Mouse (Mus musculus): ENCODE measurements around the gene Slc50a1. TPM values are rescaled to one million over a fixed set of nuclear protein-coding genes. Genes with fewer than 3 reads are reported as not detected.

The Slc50a1 gene
- polyA plus RNA-seq, 1 experiment from 2014 or later: 36.2 TPM

DNA sequence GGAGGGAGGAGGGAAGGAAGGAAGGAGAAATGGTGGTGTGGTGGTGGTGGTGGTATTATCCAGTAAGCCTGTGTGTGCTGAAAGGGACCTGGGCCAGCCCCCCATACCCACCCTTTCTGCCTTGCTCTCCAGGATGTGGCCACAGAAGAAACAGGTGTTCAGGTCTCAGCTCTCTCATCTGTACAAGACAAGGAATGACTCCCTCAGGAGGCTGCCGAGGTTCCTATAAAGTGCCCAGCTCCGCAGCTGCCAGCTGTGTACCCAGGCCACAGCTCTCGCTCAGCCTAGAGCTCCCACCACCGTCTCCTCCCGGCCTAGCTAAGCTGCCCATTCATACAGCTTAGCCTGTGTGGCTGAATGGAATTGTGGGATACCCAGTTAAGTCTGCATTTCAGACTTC, 21.9 kb upstream of the Slc50a1 start:
- WGBS: 75% methylated on average over 5 of the region's 5 CpGs
- H3K27me3 ChIP-seq: no peaks in the 10 kb centered on the region
- no peak overlapping the region for H3K27ac ChIP-seq (replicated peaks)
- no peak overlapping the region for H3K4me2 ChIP-seq
- no peak overlapping the region for H3K9ac ChIP-seq
- no peaks in the 10 kb centered on the region for H3K36me3 ChIP-seq
- no peaks in the 10 kb centered on the region for H3K4me1 ChIP-seq (replicated peaks)
- no peaks in the 10 kb centered on the region for H3K9me3 ChIP-seq
- H3K4me3 ChIP-seq: no peak overlapping the region
- no peak for ATAC-seq (ENCODE audit: low FRiP score, low read depth)

DNA sequence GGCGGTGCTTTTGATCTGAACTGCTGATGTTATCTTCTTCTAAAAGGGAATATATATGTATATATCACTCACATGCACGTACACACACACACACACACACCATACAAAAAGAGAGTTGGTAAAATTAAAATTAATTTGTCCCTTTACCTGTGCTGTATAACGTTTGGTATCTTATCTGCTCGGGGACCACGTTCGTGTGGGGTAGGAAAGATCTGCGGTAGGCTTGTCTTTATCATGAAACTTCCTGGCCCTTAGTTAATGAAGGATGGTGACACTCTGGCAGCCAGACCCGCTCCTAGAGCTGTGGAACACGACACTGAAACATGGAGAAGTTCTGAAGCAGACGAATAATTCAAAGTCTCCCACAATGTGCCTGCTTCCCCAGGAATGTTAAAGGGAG, 21.5 kb upstream of the Slc50a1 start:
- H3K4me2 ChIP-seq: no peak overlapping the region
- WGBS: 79% methylated on average over 10 of the region's 10 CpGs
- no peak overlapping the region for H3K4me3 ChIP-seq
- no peaks in the 10 kb centered on the region for H3K4me1 ChIP-seq (replicated peaks)
- no peak for ATAC-seq (ENCODE audit: low FRiP score, low read depth)
- H3K9ac ChIP-seq: no peak overlapping the region
- H3K9me3 ChIP-seq: no peaks in the 10 kb centered on the region
- H3K36me3 ChIP-seq: no peaks in the 10 kb centered on the region
- no peak overlapping the region for H3K27ac ChIP-seq (replicated peaks)
- H3K27me3 ChIP-seq: no peaks in the 10 kb centered on the region

DNA sequence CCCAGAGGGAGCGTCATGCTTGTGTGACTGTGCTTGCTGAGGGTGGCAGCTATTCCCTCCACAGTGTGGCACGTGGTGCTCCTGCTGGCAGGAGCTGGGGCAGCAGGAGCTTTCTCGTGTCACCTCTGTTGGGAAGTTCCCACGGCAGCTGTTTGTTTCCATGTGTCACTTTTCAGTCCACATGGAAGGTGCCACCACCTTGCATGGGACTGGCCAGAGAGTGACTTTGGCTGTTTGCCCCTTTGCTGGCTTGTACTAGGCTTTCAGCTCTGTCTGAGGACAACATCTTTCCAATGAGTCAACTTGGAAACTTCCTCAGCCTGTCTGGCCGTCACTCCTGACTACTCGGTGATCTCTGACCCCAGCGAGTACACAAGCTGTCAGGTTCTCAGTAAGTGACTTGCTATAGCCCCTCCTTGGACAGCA, 18.1 kb upstream of the Slc50a1 start:
- Histone ChIP-seq H3K4me3 (no peak overlapping the region), H3K36me3 (no peaks in the 10 kb centered on the region), H3K4me1 (replicated peaks) (no peaks in the 10 kb centered on the region), H3K4me2 (no peak overlapping the region), H3K9ac (no peak overlapping the region), H3K27me3 (no peaks in the 10 kb centered on the region), H3K27ac (replicated peaks) (no peak overlapping the region), H3K9me3 (no peaks in the 10 kb centered on the region)
- 47% methylated on average over 7 of the region's 7 CpGs for WGBS
- no peak for ATAC-seq (ENCODE audit: low FRiP score, low read depth)

DNA sequence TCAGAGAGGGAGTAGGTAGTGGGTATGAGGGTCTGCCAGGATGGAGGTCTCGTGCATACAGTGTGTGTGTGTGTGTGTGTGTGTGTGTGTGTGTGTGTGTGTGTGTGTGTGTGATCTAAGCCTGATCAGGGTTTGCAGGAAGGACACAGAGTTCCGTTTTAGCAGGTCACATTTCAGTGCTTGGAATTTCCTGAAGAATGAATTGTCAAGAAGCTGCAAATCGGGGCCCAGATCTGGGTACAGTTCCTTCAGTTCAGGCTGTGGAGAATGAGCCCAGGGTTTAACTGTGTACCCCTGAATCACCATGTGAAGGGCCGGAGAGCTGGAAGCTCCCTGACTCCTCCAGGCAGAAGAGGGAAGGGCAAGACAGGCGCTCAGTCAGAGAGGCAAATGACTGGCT, 16.9 kb upstream of the Slc50a1 start:
- Histone ChIP-seq H3K9ac (no peak overlapping the region), H3K4me1 (replicated peaks) (peaks cover 2% of the 10 kb centered on the region; the same call in 1 of the 2 replicates), H3K36me3 (no peaks in the 10 kb centered on the region), H3K27me3 (peaks cover 2% of the 10 kb centered on the region; the same call in 1 of the 2 replicates), H3K27ac (replicated peaks) (no peak overlapping the region), H3K4me2 (no peak overlapping the region), H3K4me3 (no peak overlapping the region), H3K9me3 (no peaks in the 10 kb centered on the region)
- 62% methylated on average over 5 of the region's 5 CpGs for WGBS
- no peak for ATAC-seq (ENCODE audit: low FRiP score, low read depth)

DNA sequence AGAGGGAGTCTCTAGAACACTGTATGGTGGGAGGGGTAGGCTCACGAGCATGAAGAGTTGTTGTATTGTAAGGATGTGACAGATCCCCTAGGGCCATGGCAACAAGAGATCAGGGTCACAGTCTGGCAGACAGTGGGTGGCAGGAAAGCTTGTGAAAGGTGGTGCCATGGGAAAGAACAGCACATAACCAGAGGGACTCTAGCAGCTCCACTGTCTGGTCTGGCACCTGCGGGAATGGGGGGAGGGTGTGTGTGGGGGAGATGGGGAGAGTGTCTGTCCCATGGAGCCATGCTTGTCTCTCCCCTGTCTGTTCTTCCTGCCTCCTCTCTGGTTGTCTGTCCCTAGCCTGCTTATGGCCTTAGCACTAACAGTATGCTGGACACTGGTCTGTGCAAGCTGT, 15.2 kb upstream of the Slc50a1 start:
- H3K27ac ChIP-seq (replicated peaks): no peak overlapping the region
- WGBS: 31% methylated on average over 2 of the region's 2 CpGs
- no peak overlapping the region for H3K4me2 ChIP-seq
- H3K9ac ChIP-seq: no peak overlapping the region; the same call in 1 of the 2 replicates
- no peak for ATAC-seq (ENCODE audit: low FRiP score, low read depth)
- H3K27me3 ChIP-seq: peaks cover 9% of the 10 kb centered on the region; the same call in 1 of the 2 replicates
- no peaks in the 10 kb centered on the region for H3K9me3 ChIP-seq
- H3K36me3 ChIP-seq: no peaks in the 10 kb centered on the region
- no peak overlapping the region for H3K4me3 ChIP-seq
- peaks cover 17% of the 10 kb centered on the region for H3K4me1 ChIP-seq (replicated peaks)

DNA sequence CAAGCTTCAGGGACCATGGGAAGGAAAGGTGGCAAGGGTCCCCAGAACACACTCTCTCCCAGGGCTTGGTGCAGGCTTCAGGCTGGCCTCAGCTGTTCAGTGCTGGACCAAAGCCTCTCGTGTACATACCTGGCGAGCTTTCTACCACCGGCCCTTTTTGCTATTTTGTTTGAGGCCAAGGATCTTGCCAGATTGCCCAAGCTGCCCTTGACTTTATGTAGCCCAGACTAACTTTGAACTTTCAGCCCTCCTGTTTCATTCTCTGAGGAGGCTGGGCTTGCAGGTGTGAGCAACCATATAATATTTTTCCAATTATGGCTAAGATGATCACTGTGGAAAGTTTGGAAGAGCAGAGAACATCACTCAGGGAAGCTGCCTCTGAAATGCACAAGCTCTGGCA, 13.9 kb upstream of the Slc50a1 start:
- H3K27me3 ChIP-seq: peaks cover 10% of the 10 kb centered on the region
- H3K4me1 ChIP-seq (replicated peaks): peaks cover 30% of the 10 kb centered on the region
- no peaks in the 10 kb centered on the region for H3K9me3 ChIP-seq
- H3K4me3 ChIP-seq: no peak overlapping the region
- no peak overlapping the region for H3K9ac ChIP-seq
- 87% methylated on average over 3 of the region's 3 CpGs for WGBS
- H3K4me2 ChIP-seq: no peak overlapping the region
- no peak overlapping the region for H3K27ac ChIP-seq (replicated peaks)
- H3K36me3 ChIP-seq: no peaks in the 10 kb centered on the region
- ATAC-seq (ENCODE audit: low FRiP score, low read depth): no peak

DNA sequence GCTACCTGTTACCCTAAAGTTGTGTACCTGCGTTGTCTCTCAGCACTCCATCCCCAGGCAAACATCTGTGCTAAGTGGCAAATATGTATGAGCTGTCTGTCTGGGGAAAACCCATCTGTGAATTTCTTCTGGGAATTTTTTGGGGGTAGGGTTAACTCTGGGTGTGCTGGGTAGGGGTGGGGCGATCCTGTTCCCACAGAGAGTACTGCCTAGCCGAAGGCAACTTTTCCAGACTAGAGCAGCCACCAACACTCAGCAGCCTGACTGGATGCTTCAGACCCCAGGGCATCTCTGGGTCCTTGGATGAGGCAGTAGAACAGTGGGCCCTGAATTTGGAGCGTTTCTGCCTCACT, 11.9 kb upstream of the Slc50a1 start:
- H3K4me1 ChIP-seq (replicated peaks): peaks cover 40% of the 10 kb centered on the region
- H3K4me2 ChIP-seq: no peak overlapping the region
- WGBS: 25% methylated on average over 4 of the region's 4 CpGs
- no peaks in the 10 kb centered on the region for H3K36me3 ChIP-seq
- H3K4me3 ChIP-seq: no peak overlapping the region
- H3K27me3 ChIP-seq: peaks cover 25% of the 10 kb centered on the region
- no peak overlapping the region for H3K9ac ChIP-seq
- no peak for ATAC-seq (ENCODE audit: low FRiP score, low read depth)
- H3K9me3 ChIP-seq: no peaks in the 10 kb centered on the region
- no peak overlapping the region for H3K27ac ChIP-seq (replicated peaks)

DNA sequence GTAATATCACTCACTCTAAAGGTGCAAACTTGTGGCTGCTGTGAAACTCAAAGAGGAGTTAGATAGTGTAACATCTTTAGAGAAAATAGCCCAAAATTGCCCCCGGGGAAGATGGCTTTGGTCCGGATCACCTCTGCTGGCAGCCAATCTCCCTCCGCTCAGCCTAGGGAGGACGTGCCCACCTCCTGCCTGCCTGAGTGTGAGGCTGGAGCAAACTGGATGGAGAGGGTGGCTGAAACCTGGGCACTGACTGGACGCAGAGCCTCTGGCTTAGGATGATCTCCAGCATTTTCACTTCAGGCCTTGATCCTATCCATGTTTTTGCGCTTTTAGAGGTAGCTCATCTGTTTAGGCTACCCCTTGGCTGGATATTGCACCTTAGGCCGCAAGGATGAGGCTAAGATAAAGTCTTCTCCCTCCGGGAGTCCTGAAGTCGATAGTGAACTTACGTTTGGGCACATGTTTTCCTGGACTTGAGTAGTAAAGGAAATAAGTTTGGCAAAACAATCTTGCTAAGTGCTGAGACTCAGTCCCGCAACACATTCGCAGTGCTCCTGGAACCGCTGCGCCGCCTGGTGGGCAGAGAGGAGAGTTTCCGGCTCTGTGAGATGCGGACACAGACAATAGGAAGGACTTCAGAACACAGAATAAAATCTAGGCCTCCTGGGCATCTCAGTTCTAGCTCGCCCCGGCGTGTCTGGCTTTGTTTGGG, 11.4 kb upstream of the Slc50a1 start:
- no peak for ATAC-seq (ENCODE audit: low FRiP score, low read depth)
- H3K4me3 ChIP-seq: peak overlapping the region; percentile 43
- H3K9ac ChIP-seq: peak overlapping the region; percentile 44
- H3K4me1 ChIP-seq (replicated peaks): peaks cover 40% of the 10 kb centered on the region
- H3K9me3 ChIP-seq: no peaks in the 10 kb centered on the region
- 10% methylated on average over 20 of the region's 20 CpGs for WGBS
- no peak overlapping the region for H3K27ac ChIP-seq (replicated peaks)
- peak overlapping the region; percentile 70 for H3K4me2 ChIP-seq
- peaks cover 25% of the 10 kb centered on the region for H3K27me3 ChIP-seq
- no peaks in the 10 kb centered on the region for H3K36me3 ChIP-seq

DNA sequence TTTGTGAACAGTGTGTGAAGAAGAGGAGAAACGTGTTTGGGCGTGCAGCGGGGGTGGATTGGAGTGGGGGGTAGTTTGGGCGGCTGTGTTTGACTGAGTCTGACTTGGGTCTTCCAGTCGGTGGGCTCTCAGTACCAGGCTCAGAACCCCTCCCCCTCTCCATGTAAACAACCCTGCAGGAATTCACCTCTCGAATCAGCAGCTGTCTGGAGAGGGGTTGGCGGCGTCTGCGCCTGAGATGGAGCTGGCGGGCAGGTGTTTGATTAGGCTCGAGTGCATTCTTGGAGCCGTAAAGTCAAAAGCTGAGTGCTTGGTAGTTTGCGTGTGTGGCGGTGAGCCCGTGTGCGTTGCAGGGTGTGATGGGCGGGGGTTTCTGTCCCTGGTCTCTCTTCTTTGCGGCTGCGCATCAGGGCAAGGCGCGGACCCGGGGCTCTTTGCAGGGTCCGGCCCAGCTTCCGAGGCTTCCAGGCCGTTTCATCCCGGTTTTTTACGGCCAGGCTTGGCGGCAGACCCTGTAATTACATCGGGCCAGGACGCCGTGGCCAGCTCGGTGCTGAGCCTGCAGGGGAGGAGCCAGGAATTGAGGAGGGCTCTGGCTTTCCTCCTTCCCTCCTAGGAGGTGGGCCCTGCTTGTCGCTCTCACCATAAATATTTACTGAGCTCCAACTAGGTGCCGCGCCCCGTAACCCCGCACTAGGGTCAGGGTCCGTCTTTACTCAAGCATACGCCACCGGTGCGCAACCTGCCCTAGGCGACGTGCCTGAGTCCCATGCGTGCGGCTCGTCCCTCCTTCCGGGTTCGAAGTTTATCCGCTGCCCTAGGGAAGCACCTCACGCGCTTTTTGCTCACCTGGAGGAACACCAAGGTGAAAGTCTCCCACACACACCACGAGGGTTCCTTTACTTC, 10.5 kb upstream of the Slc50a1 start, which contains the start of gene Efna1:
Gene Efna1, minus strand, starts transcription at position 537 of the 906 bp plus-strand sequence.
- H3K27ac ChIP-seq (replicated peaks): peak within 1 kb of the TSS; percentile 43; the same call in 1 of the 2 replicates
- H3K4me2 ChIP-seq: peak within 1 kb of the TSS; percentile 70
- peaks cover 40% of the 10 kb centered on the region for H3K4me1 ChIP-seq (replicated peaks)
- WGBS: under 1% methylated on average over 52 of the region's 52 CpGs
- peak; percentile 23; the same call in 1 of the 2 replicates for ATAC-seq (ENCODE audit: low FRiP score, low read depth)
- H3K36me3 ChIP-seq: no peaks in the 10 kb centered on the region
- H3K9ac ChIP-seq: peak within 1 kb of the TSS; percentile 44
- H3K4me3 ChIP-seq: peak within 1 kb of the TSS; percentile 43
- peaks cover 25% of the 10 kb centered on the region for H3K27me3 ChIP-seq
- no peaks in the 10 kb centered on the region for H3K9me3 ChIP-seq

DNA sequence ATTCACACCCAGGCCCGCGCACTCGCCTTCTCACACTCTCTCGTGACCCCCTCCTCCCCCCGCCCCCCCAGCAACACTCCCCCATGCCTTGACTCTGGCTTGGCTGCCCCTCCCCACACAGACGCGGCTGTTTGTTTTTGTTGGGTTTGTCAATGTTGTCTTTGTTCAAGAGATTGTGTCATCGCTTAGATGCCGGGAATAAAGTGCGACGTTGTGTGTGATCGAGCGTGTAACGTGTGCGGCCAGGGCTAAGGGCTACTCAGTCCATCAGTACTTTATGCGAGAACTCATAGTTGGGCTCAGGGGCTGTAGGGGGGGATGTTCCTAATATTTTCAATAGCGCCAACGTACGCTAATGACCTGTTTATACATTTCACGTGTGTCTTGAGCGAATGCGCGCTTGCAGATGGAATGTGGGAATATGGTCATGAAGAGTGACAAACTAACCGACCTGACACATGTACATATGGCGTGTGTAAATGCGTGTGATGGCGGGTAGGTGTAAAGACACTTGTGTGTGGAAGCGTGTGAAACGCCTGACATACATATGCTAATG, 9.8 kb upstream of the Slc50a1 start:
- H3K4me2 ChIP-seq: peak overlapping the region; percentile 70
- under 1% methylated on average over 29 of the region's 29 CpGs for WGBS
- H3K27me3 ChIP-seq: peaks cover 25% of the 10 kb centered on the region
- H3K4me3 ChIP-seq: peak overlapping the region; percentile 43
- no peaks in the 10 kb centered on the region for H3K9me3 ChIP-seq
- H3K4me1 ChIP-seq (replicated peaks): peaks cover 40% of the 10 kb centered on the region
- peak overlapping the region; percentile 44; the same call in 1 of the 2 replicates for H3K9ac ChIP-seq
- H3K27ac ChIP-seq (replicated peaks): peak overlapping the region; percentile 43; the same call in 1 of the 2 replicates
- H3K36me3 ChIP-seq: no peaks in the 10 kb centered on the region
- no peak; the same call in 1 of the 2 replicates for ATAC-seq (ENCODE audit: low FRiP score, low read depth)

DNA sequence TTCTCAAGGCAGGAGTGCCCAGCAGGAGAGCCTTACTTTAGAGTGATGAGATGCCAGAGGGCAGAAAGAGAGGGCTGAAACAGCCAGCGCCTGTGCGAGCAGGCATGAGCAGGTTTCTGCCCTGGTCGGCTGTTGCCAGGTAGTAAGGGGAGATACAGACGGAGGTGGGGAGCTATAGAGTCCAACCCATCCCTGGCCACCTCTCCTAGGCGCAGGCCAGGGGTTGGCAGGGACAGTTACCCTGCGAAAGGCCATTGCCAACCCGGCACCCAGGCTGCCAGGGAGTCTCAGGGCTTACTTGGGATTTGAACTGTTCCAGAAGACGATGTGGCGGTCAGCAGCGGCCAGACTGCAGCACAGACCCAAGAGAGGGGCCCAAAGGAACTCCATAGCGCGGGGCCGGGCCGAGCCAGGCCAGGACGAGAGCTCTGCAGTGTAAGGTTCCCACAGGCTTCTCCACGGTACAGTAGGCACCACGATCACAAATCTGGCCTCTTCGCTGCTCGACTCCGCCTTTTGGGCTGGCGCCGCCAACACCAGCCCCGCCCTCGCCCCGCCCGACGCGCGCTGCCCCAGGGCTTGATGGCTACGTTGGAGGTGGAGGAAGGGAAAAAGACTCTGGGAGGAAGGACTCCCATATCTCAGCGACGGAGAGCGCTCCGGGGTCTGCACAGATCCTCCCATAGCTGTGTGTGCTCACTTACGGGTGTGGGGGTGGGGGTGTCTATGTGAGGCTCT, 9.0 kb upstream of the Slc50a1 start:
- peaks cover 40% of the 10 kb centered on the region for H3K4me1 ChIP-seq (replicated peaks)
- no peaks in the 10 kb centered on the region for H3K36me3 ChIP-seq
- H3K27me3 ChIP-seq: peaks cover 25% of the 10 kb centered on the region
- peak overlapping the region; percentile 43 for H3K4me3 ChIP-seq
- WGBS: 1% methylated on average over 35 of the region's 35 CpGs
- peak overlapping the region; percentile 70 for H3K4me2 ChIP-seq
- peak overlapping the region; percentile 44 for H3K9ac ChIP-seq
- peak overlapping the region; percentile 43; the same call in 1 of the 2 replicates for H3K27ac ChIP-seq (replicated peaks)
- H3K9me3 ChIP-seq: no peaks in the 10 kb centered on the region
- peak; percentile 73 for ATAC-seq (ENCODE audit: low FRiP score, low read depth)
